Comparison of ENCODE assay signal across 10 mouse cellular contexts in the genomic region with DNA sequence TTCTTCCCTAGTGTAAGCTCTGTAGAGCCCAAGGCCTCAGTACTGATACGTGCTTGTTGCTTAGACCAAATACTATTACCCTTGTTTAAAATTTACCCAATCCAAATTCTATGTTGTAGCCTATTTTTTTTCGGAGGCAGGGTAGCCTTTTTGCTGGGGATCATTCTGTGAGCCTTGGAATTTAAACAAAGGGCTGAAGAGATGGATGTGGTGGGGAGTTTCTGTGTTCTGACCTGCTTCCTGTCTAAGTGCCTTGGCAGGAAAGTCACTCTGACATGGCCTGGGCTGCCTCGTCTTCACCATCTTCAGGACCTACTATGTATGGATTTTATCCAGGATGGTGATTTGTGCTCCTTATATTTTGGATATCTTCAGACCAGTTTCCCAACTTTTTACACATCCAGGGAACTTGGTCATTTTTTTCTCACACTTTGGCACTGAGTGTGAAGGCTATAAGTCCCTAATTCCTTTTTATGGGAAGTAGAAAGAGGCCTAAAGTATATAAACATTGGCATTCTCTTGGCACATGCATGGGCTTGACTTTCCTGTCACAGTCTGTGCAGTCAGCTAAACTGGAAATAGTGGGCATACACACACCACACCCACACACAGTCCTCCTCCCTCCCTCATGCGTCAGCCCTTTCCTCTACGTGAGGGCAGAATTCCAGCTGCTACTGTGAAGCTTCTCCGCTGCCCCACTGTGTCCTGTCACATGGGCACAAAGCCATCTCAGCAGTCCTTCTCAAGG. TPM values are rescaled to one million over a fixed set of nuclear protein-coding genes. Genes with fewer than 3 reads are reported as not detected.
DNase-seq lines count a peak whose midpoint lies in the region; ATAC-seq lines count a peak whose summit lies in the region.
"Had no signal": no experiment of that assay in that cellular context is flagged by ENCODE, and none has a peak within 500 bp of the region (broad histone marks: within the 10 kb centered on the region; RNA-seq: fewer than 3 reads in every experiment).

No protein-coding gene starts in this region.

- H3K9ac ChIP-seq in heart, embryonic 11.5 days (ENCODE audit: low read depth, low read length), result no peak overlapping the region
- H3K9ac ChIP-seq in stomach, embryonic 14.5 days (replicated peaks; ENCODE audit: low read depth, low read length), result no peak overlapping the region
- H3K9ac ChIP-seq: embryonic facial prominence, embryonic 12.5 days had no signal

- H3K4me1 ChIP-seq in heart, embryonic 11.5 days (ENCODE audit: control insufficient read depth, insufficient read depth, low read length), result peaks cover 43% of the 10 kb centered on the region
- peaks cover 46% of the 10 kb centered on the region for H3K4me1 ChIP-seq in stomach, embryonic 14.5 days (ENCODE audit: control insufficient read depth, insufficient read depth, low read length)

- no peaks in the 10 kb centered on the region for H3K9me3 ChIP-seq in heart, embryonic 11.5 days (replicated peaks; ENCODE audit: control insufficient read depth, low read length)
- H3K9me3 ChIP-seq in stomach, embryonic 14.5 days (ENCODE audit: control insufficient read depth, low read depth, low read length), result no peaks in the 10 kb centered on the region
- H3K9me3 ChIP-seq: embryonic facial prominence, embryonic 12.5 days had no signal

- no peak for ATAC-seq in heart, embryonic 11.5 days (replicated peaks; ENCODE audit: insufficient number of reproducible peaks, low FRiP score, low TSS enrichment)
- ATAC-seq in stomach, embryonic 14.5 days (ENCODE audit: insufficient number of reproducible peaks, insufficient read depth, low FRiP score, low read depth), result no peak
- ATAC-seq in megakaryocyte-erythroid progenitor cell, adult 5-6 weeks (replicated peaks; ENCODE audit: low FRiP score, low TSS enrichment, poor library complexity, severe bottlenecking), result no peak

- 0 out of 2 replicates have a peak, but pooled peaks cover 4% of the 10 kb centered on the region for H3K36me3 ChIP-seq in heart, embryonic 11.5 days (ENCODE audit: control insufficient read depth, insufficient read depth, low read length)
- H3K36me3 ChIP-seq in stomach, embryonic 14.5 days (ENCODE audit: control insufficient read depth, insufficient read depth, low read length), result no peaks in the 10 kb centered on the region

- no peak overlapping the region for H3K4me3 ChIP-seq in heart, embryonic 11.5 days (ENCODE audit: low read depth, low read length)
- H3K4me3 ChIP-seq in stomach, embryonic 14.5 days (ENCODE audit: low read depth, low read length), result no peak overlapping the region
- H3K4me3 ChIP-seq: embryonic facial prominence, embryonic 12.5 days had no signal

- DNase-seq in frontal cortex, adult 2 months (ENCODE audit: extremely low spot score in 1 of 2, low spot score in 1 of 2), result peak; percentile 36 to 59
- no peak for DNase-seq in frontal cortex, postnatal 25 days (ENCODE audit: low spot score in 2 of 2)
- peak; percentile 59 for DNase-seq in CD4-positive, CD25-positive, alpha-beta regulatory T cell, adult 2 months (ENCODE audit: low read depth, low spot score)
- peak; percentile 85 for DNase-seq in kidney, postnatal 14 days
- DNase-seq in ovary, postnatal 36 days (ENCODE audit: low spot score), result no peak

- no peak overlapping the region for H3K4me2 ChIP-seq in heart, embryonic 11.5 days
- no peak overlapping the region for H3K4me2 ChIP-seq in stomach, embryonic 14.5 days (replicated peaks; ENCODE audit: low read depth, low read length)

- WGBS in heart, embryonic 11.5 days (ENCODE audit: insufficient replicate concordance), result 67% methylated on average over 6 of the region's 6 CpGs
- 41% methylated on average over 6 of the region's 6 CpGs for WGBS in stomach, embryonic 14.5 days

- no peaks in the 10 kb centered on the region for H3K27me3 ChIP-seq in heart, embryonic 11.5 days (ENCODE audit: control insufficient read depth, insufficient read depth, low read length)
- no peaks in the 10 kb centered on the region for H3K27me3 ChIP-seq in stomach, embryonic 14.5 days (ENCODE audit: control insufficient read depth, insufficient read depth, low read length)
- H3K27me3 ChIP-seq: embryonic facial prominence, embryonic 12.5 days had no signal

- H3K27ac ChIP-seq in heart, embryonic 11.5 days (ENCODE audit: low read depth, low read length), result peak overlapping the region; percentile 35; the same call in 1 of the 2 replicates
- H3K27ac ChIP-seq in stomach, embryonic 14.5 days (ENCODE audit: low read length), result peak overlapping the region; percentile 96; the same call in 1 of the 2 replicates
- H3K27ac ChIP-seq: embryonic facial prominence, embryonic 12.5 days had no signal

RNA-seq across cellular contexts. Expression of gene Mgat1, which starts 4.4 kb away (rescaled TPM):
- polyA plus RNA-seq in frontal cortex, adult 2 months (2012; rRNA removed), result 58.5 and 65.0 TPM in 2 replicates
- 32.9 and 39.1 TPM in 2 replicates for polyA plus RNA-seq in heart, embryonic 11.5 days (2014; fragmentation: Nextera tagmentation; extraction: Ambion mirVana)
- polyA plus RNA-seq in stomach, embryonic 14.5 days (2014; fragmentation: Nextera tagmentation; extraction: Ambion mirVana), result 55.0 and 62.5 TPM in 2 replicates
- total RNA-seq in megakaryocyte-erythroid progenitor cell, adult 5-6 weeks (2014; fragmentation: Nextera tagmentation), result 47.4 and 53.5 TPM in 2 replicates
- 28.1 and 34.2 TPM in 2 replicates for total RNA-seq in megakaryocyte-erythroid progenitor cell, adult 5-6 weeks (2017)

RNA-seq across cellular contexts. Expression of gene Olfr1393, which starts 29.7 kb away (rescaled TPM):
- 0.48 and 0.57 TPM in 2 replicates for polyA plus RNA-seq in frontal cortex, adult 2 months (2012; rRNA removed)
- polyA plus RNA-seq in heart, embryonic 11.5 days (2014; fragmentation: Nextera tagmentation; extraction: Ambion mirVana), result not detected in 2 replicates
- polyA plus RNA-seq in stomach, embryonic 14.5 days (2014; fragmentation: Nextera tagmentation; extraction: Ambion mirVana), result 0.28 TPM in 1 of 2 replicates, not detected in the other
- total RNA-seq in megakaryocyte-erythroid progenitor cell, adult 5-6 weeks (2014; fragmentation: Nextera tagmentation), result not detected in 2 replicates
- total RNA-seq in megakaryocyte-erythroid progenitor cell, adult 5-6 weeks (2017), result not detected in 2 replicates
- polyA plus RNA-seq: neural tube, embryonic 14.5 days had no signal

RNA-seq across cellular contexts. Expression of gene Olfr1392, which starts 36.7 kb away (rescaled TPM):
- polyA plus RNA-seq in frontal cortex, adult 2 months (2012; rRNA removed), result 0.11 and 0.18 TPM in 2 replicates
- polyA plus RNA-seq in heart, embryonic 11.5 days (2014; fragmentation: Nextera tagmentation; extraction: Ambion mirVana), result not detected in 2 replicates
- 0.13 TPM in 1 of 2 replicates, not detected in the other for polyA plus RNA-seq in stomach, embryonic 14.5 days (2014; fragmentation: Nextera tagmentation; extraction: Ambion mirVana)
- total RNA-seq in megakaryocyte-erythroid progenitor cell, adult 5-6 weeks (2014; fragmentation: Nextera tagmentation), result not detected in 2 replicates
- not detected in 2 replicates for total RNA-seq in megakaryocyte-erythroid progenitor cell, adult 5-6 weeks (2017)
- polyA plus RNA-seq: embryonic facial prominence, embryonic 12.5 days; neural tube, embryonic 14.5 days had no signal

RNA-seq across cellular contexts. Expression of gene Zfp62, which starts 45.3 kb away (rescaled TPM):
- 24.2 and 26.4 TPM in 2 replicates for polyA plus RNA-seq in frontal cortex, adult 2 months (2012; rRNA removed)
- 33.9 and 36.8 TPM in 2 replicates for polyA plus RNA-seq in heart, embryonic 11.5 days (2014; fragmentation: Nextera tagmentation; extraction: Ambion mirVana)
- polyA plus RNA-seq in stomach, embryonic 14.5 days (2014; fragmentation: Nextera tagmentation; extraction: Ambion mirVana), result 42.1 and 47.6 TPM in 2 replicates
- 56.5 and 67.6 TPM in 2 replicates for total RNA-seq in megakaryocyte-erythroid progenitor cell, adult 5-6 weeks (2014; fragmentation: Nextera tagmentation)
- total RNA-seq in megakaryocyte-erythroid progenitor cell, adult 5-6 weeks (2017), result 102 and 160 TPM in 2 replicates

RNA-seq across cellular contexts. Expression of gene Olfr10, which starts 56.1 kb away (rescaled TPM):
- polyA plus RNA-seq in frontal cortex, adult 2 months (2012; rRNA removed), result not detected in 2 replicates
- polyA plus RNA-seq in heart, embryonic 11.5 days (2014; fragmentation: Nextera tagmentation; extraction: Ambion mirVana), result not detected in 2 replicates
- not detected in 2 replicates for polyA plus RNA-seq in stomach, embryonic 14.5 days (2014; fragmentation: Nextera tagmentation; extraction: Ambion mirVana)
- total RNA-seq in megakaryocyte-erythroid progenitor cell, adult 5-6 weeks (2014; fragmentation: Nextera tagmentation), result not detected in 2 replicates
- not detected in 2 replicates for total RNA-seq in megakaryocyte-erythroid progenitor cell, adult 5-6 weeks (2017)
- polyA plus RNA-seq: embryonic facial prominence, embryonic 12.5 days; neural tube, embryonic 14.5 days had no signal

Comparison
In these comparisons a context has a peak if more than half of its experiments do, and no peak if none do; other contexts are left out.
1. DNase-seq: peak in frontal cortex, adult 2 months (2 of 2), CD4-positive, CD25-positive, alpha-beta regulatory T cell, adult 2 months (single experiment) and kidney, postnatal 14 days (single experiment); none in frontal cortex, postnatal 25 days (0 of 2) and ovary, postnatal 36 days (single experiment).